Mouse (Mus musculus) cerebellum, adult 8-10 months (tissue): ENCODE data around the gene Cald1.

Experiments used
- DNase-seq: peaks from one replicate; pipeline ENCODE4 v3.0.0; 2022

Cald1 gene

GRCm38 (mm10) chr6:34776396-34776795 is 178.1 kb downstream of the Cald1 start:
- no peak for DNase-seq

DNA sequence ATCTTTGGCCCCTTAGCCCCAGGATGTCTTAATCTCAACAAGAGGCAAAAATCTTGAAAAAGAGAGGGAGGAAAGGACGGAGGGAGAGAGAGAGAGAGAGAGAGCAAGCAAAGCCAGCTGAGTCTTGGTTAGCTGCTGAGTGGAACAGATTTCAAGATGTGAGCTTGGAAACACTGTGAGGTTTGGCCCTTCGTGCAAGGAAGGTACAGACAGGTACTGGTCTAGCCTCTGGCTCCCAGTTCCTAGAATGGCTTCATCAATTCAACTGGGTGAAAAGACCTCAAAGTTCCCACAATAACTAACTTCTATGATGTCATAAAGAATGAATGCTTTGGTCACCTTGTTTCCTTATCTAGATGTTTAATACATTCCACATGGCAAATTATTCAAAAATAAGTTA is 178.8 kb downstream of the Cald1 start:
- DNase-seq = no peak

DNA sequence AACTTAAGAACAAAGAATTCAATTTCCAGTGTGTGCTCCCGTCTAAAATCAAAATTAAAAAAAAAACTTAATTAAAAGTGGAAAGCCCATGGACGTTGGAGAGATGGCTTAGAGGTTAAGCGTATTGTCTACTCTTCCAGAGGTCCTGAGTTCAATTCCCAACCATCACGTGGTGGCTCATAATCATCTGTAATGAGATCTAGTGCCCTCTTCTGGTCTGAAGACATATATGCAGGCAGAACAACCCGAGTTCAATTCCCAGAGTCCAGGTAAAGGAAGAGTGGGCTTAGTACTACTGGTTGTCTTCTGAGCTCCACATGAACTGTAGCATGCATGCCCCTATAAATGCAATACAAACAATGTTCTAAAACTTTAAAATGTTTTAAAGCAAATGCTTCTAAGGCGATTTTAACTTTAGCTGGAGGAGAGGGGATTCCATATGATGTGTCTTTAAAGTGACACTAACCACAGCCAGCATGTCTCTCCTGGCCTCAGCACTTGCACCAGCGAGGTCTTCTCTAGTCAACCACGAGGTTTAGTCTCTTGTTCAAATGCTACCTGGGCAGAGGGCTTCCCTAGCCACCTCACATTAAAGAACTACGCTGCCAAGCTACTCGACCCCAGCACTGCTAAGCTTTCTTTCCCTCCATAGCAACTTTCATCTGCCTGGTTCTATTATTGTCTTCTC is 179.8 kb downstream of the Cald1 start:
- DNase-seq = no peak

- DNase-seq = peak; percentile 93
These were observed 182.1 kb downstream of the Cald1 start, which contains the start of gene Agbl3 for GRCm38 (mm10) chr6:34780231-34780942. TSS of gene Agbl3 (plus strand) at chr6:34780432.

- DNase-seq = no peak
These were observed 182.6 kb downstream of the Cald1 start for GRCm38 (mm10) chr6:34780943-34781289.

- DNase-seq = no peak
These were observed 184.2 kb downstream of the Cald1 start for GRCm38 (mm10) chr6:34782493-34782892.

GRCm38 (mm10) chr6:34796881-34797280 is 198.6 kb downstream of the Cald1 start:
- DNase-seq = no peak

DNA sequence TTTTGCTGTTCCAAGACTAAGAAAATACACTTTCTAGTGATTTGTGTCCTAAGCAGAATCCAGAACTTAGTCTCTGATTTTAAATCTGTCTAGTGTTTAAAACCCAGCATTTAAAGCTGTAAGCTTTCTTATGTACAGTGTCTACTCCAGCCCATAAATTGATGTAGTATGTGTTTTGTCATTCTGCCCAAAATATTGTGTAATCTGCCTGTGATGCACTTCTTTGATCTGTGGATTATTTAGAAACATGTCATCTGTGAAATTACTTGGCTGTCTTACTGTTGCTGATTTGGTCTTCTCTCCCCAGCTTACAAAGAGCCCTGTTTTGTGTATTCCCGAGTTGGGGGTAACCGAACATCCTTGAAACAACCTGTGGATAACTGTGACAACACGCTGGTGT is 199.6 kb downstream of the Cald1 start:
- no peak for DNase-seq

GRCm38 (mm10) chr6:34805582-34805981 is 207.3 kb downstream of the Cald1 start:
- DNase-seq = no peak

- DNase-seq = no peak
These were observed 212.4 kb downstream of the Cald1 start for GRCm38 (mm10) chr6:34810651-34811050.

DNA sequence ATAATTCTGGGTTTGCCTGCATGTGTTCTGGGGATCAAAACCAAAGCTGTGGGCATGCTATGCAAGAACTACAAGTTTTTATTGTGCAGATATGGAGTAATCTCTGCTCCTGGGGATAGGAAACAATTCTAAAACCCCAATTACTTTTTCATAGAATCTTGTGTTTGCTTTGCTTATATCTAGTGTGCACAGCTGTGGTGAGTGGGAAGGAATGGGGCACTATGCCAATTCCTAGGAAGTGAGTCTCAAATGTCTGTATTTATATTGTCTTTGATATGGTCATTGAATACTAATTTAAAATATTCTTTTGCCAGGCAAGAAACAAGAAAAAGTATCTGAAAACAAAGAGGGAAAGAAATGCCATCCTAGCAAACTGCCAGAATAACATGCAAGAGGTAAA is 226.1 kb downstream of the Cald1 start:
- no peak for DNase-seq
